Mouse (Mus musculus): ENCODE measurements at regions not wholly inside any gene's neighbourhood (a gene's known extent, or its start where the extent isn't known, plus 50 kb on each side); places are given as distances from the start of the nearest gene placed in this dataset.

GRCm38 (mm10) chr12:68554943-68555627 lies 603.9 kb downstream of the Rps29 start:
- DNase-seq (ENCODE audit: low read depth, low spot score), result no peak

GRCm38 (mm10) chr12:68554292-68554691 lies 604.7 kb downstream of the Rps29 start:
- DNase-seq (ENCODE audit: low read depth, low spot score), result peak; percentile 3

- DNase-seq (ENCODE audit: low read depth, low spot score), result peak; percentile 9
These were observed 617.2 kb downstream of the Rps29 start for GRCm38 (mm10) chr12:68541811-68542210.

GRCm38 (mm10) chr12:68500794-68501193 lies 658.2 kb downstream of the Rps29 start:
- DNase-seq (ENCODE audit: low read depth, low spot score), result peak; percentile 24

- no peak for DNase-seq (ENCODE audit: low read depth, low spot score)
These were observed 696.0 kb downstream of the Rps29 start for GRCm38 (mm10) chr12:68463032-68463431.

GRCm38 (mm10) chr12:68458196-68458595 lies 700.8 kb downstream of the Rps29 start:
- DNase-seq (ENCODE audit: low read depth, low spot score), result no peak

GRCm38 (mm10) chr12:68426601-68427000 lies 732.4 kb downstream of the Rps29 start:
- DNase-seq (ENCODE audit: low read depth, low spot score), result peak; percentile 25

GRCm38 (mm10) chr12:68425006-68425405 lies 734.0 kb downstream of the Rps29 start:
- DNase-seq (ENCODE audit: low read depth, low spot score), result peak; percentile 55
